Mouse (Mus musculus) kidney, adult 2 months (tissue): Measurements from ENCODE around the gene Uggt2.

ENCODE experiments used
- CTCF ChIP-seq: fragments of 200-500 bp; conservative IDR thresholded peaks from 2 replicates; pipeline ENCODE4 v1.5.1; 2011; ENCODE audit warnings: low read depth, mild to moderate bottlenecking, control low read depth, low read length, moderate library complexity, mixed read lengths; ENCODE audit not compliant: insufficient read depth, insufficient read length
- POLR2A ChIP-seq: fragments of 200-500 bp; IDR thresholded peaks from one replicate; pipeline ENCODE4 v1.6.1; 2011; ENCODE audit warnings: low read depth, low read length, control low read depth

DNA sequence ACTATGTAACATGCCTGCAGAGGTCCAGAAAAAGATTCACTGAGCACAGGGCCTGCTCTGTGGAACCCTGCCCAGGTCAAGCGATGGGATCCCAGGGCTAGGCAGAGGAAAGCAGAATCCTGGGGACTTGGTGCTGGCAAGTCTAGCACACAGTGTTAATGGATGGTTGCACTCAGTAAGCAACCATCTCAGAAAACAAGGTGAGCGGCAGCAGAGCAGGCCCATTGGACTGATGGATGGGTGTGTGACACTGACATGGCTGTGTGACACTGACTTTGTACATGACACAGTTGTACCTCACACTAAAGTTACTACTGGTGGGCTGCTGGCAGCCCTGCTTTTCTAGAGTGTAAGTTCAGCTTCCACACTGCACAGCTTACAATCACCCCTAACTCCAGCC, 89.7 kb downstream of the Uggt2 start:
- TF ChIP-seq CTCF (no peak), POLR2A (no peak)
